Mouse (Mus musculus): Measurements from ENCODE around the gene Cep57l1.

DNA sequence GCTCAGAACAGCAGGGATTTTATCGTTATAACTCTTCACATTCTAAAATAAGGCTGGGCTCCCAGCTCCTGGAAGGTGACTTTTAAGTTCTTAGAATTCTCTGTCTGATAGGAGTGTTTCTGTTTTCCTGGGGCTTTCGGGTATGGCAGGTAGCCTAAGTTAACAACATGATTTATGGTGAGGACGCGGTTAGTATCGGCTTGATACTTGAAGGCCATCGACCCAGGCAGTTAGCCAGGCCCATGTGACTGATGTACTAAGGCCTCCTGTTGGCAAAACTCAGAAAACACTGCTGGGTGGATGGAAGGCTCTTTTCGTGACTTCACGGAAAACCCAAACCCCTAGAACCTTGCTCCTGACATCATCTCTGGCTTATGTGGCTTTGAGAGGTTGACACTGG, 100.3 kb downstream of the Cep57l1 start:
- TF ChIP-seq CTCF (IDR thresholded peaks at IDR 0.05) (no peak), EP300 (IDR thresholded peaks at IDR 0.05) (no peak)

Data from lung, postnatal 0 days (tissue).